Mouse (Mus musculus) forebrain, embryonic 11.5 days (tissue): Measurements from ENCODE around the gene Cyp4a32. TPM values are rescaled to one million over a fixed set of nuclear protein-coding genes. Genes with fewer than 3 reads are reported as not detected.
"Not testable (repeated sequence)": the region's sequence is repeated elsewhere in the genome, so short reads cannot be mapped to it uniquely, and the experiment has no call there.

Source experiments
- ATAC-seq: fragments of 200-750 bp; cut with Nextera tagmentation; replicated peaks from 2 replicates; pipeline ENCODE4 v1.8.0; 2017; ENCODE audit warnings: moderate TSS enrichment; ENCODE audit not compliant: low FRiP score
- DNase-seq: peaks from one replicate; pipeline ENCODE4 v3.0.0-alpha.2; 2017; ENCODE audit warnings: low spot score
- H3K27ac ChIP-seq: fragments of 300-500 bp; sonication (generic); 2 replicates; pipeline ENCODE4 v1.5.1; 2014; ENCODE audit warnings: low read depth, low read length
- H3K27me3 ChIP-seq: fragments of 300-500 bp; sonication (generic); 2 replicates; pipeline ENCODE4 v1.6.1; 2014; ENCODE audit warnings: mild to moderate bottlenecking, low read length, mixed read lengths; ENCODE audit not compliant: control insufficient read depth, insufficient read depth
- H3K36me3 ChIP-seq: fragments of 300-500 bp; sonication (generic); 2 replicates; pipeline ENCODE4 v1.6.1; 2014; ENCODE audit warnings: mild to moderate bottlenecking, low read length, moderate library complexity, mixed read lengths; ENCODE audit not compliant: control insufficient read depth, insufficient read depth
- H3K4me1 ChIP-seq: fragments of 300-500 bp; sonication (generic); replicated peaks from 2 replicates; pipeline ENCODE4 v1.6.1; 2014; ENCODE audit warnings: low read length, mixed read lengths; ENCODE audit not compliant: control insufficient read depth, insufficient read depth
- H3K4me2 ChIP-seq: fragments of 300-500 bp; sonication (generic); 2 replicates; pipeline ENCODE4 v1.6.1; 2014; ENCODE audit warnings: low read depth, mild to moderate bottlenecking, low read length, moderate library complexity, mixed read lengths; ENCODE audit not compliant: severe bottlenecking
- H3K4me3 ChIP-seq: fragments of 300-500 bp; sonication (generic); 2 replicates; pipeline ENCODE4 v1.5.1; 2014; ENCODE audit warnings: low read depth, low read length
- H3K9ac ChIP-seq: fragments of 300-500 bp; sonication (generic); 2 replicates; pipeline ENCODE4 v1.6.1; 2014; ENCODE audit warnings: low read length
- H3K9me3 ChIP-seq: fragments of 300-500 bp; sonication (generic); 2 replicates; pipeline ENCODE4 v1.6.1; 2016; ENCODE audit warnings: low read length, mixed read lengths; ENCODE audit not compliant: control insufficient read depth
- WGBS: fragments of 180-500 bp; shearing (Covaris S2); extraction: QIAGEN DNeasy Blood & Tissue Kit; methylation state at CpG from one replicate; pipeline ENCODE4 v1.1.7; 2014; 5-methylcytosine and 5-hydroxymethylcytosine counted together
- polyA plus RNA-seq: library from polyadenylated mRNA; unstranded; fragments of >200 nt; fragmentation: Nextera tagmentation; extraction: Ambion mirVana; gene quantifications from 2 replicates; pipeline ENCODE4 v1.2.1, GENCODE M21; 2014

Cyp4a32 gene
- not detected in 2 replicates for polyA plus RNA-seq

GRCm38 (mm10) chr4:115600611-115601010 is at the start of gene Cyp4a32:
TSS of gene Cyp4a32 (plus strand) at chr4:115600969.
- not testable (repeated sequence) for H3K36me3 ChIP-seq, H3K9me3 ChIP-seq, H3K4me2 ChIP-seq, H3K9ac ChIP-seq, DNase-seq, H3K27ac ChIP-seq, H3K27me3 ChIP-seq, H3K4me3 ChIP-seq, ATAC-seq, H3K4me1 ChIP-seq
- WGBS: 92% methylated on average over 8 of the region's 8 CpGs

- DNase-seq: no peak
- H3K4me2 ChIP-seq: no peak overlapping the region
These were observed 48.0 kb upstream of the Cyp4a32 start for GRCm38 (mm10) chr4:115552726-115553125.

GRCm38 (mm10) chr4:115555513-115555912 is 45.3 kb upstream of the Cyp4a32 start:
- no peak for DNase-seq
- no peaks in the 10 kb centered on the region for H3K4me1 ChIP-seq
- no peak overlapping the region for H3K27ac ChIP-seq
- ATAC-seq: no peak
- H3K4me2 ChIP-seq: no peak overlapping the region
- 72% methylated on average over 2 of the region's 2 CpGs for WGBS
- no peak overlapping the region for H3K9ac ChIP-seq
- no peaks in the 10 kb centered on the region for H3K36me3 ChIP-seq
- H3K27me3 ChIP-seq: no peaks in the 10 kb centered on the region
- H3K4me3 ChIP-seq: no peak overlapping the region
- no peaks in the 10 kb centered on the region for H3K9me3 ChIP-seq

More at GRCm38 (mm10) chr4:115552726-115553125, 48.0 kb upstream of the Cyp4a32 start:
- 90% methylated on average over 3 of the region's 3 CpGs for WGBS
- no peak for ATAC-seq
- Histone ChIP-seq H3K4me1 (no peaks in the 10 kb centered on the region), H3K27me3 (no peaks in the 10 kb centered on the region), H3K27ac (no peak overlapping the region), H3K4me3 (no peak overlapping the region), H3K9me3 (no peaks in the 10 kb centered on the region), H3K9ac (no peak overlapping the region), H3K36me3 (no peaks in the 10 kb centered on the region)

GRCm38 (mm10) chr4:115557861-115558561 is 42.8 kb upstream of the Cyp4a32 start:
- no peaks in the 10 kb centered on the region for H3K9me3 ChIP-seq
- H3K36me3 ChIP-seq: no peaks in the 10 kb centered on the region
- no peaks in the 10 kb centered on the region for H3K4me1 ChIP-seq
- ATAC-seq (no peak), DNase-seq (no peak)
- H3K9ac ChIP-seq: no peak overlapping the region
- no peak overlapping the region for H3K4me2 ChIP-seq
- WGBS: 52% methylated on average over 4 of the region's 4 CpGs
- no peak overlapping the region for H3K27ac ChIP-seq
- no peaks in the 10 kb centered on the region for H3K27me3 ChIP-seq
- no peak overlapping the region for H3K4me3 ChIP-seq

- not testable (repeated sequence) for ATAC-seq, H3K4me1 ChIP-seq, H3K27me3 ChIP-seq, DNase-seq, H3K4me3 ChIP-seq, H3K9me3 ChIP-seq, H3K9ac ChIP-seq, H3K27ac ChIP-seq, H3K36me3 ChIP-seq, H3K4me2 ChIP-seq
- WGBS: 58% methylated on average over 5 of the region's 5 CpGs
These were observed 39.5 kb upstream of the Cyp4a32 start for GRCm38 (mm10) chr4:115561236-115561635.

GRCm38 (mm10) chr4:115563401-115563800 is 37.4 kb upstream of the Cyp4a32 start, which contains the start of gene Cyp4a31:
TSS of gene Cyp4a31 (plus strand) at chr4:115563649.
- Histone ChIP-seq H3K9ac (no peak within 1 kb of the TSS), H3K4me3 (no peak within 1 kb of the TSS), H3K4me1 (no peaks in the 10 kb centered on the region), H3K36me3 (no peaks in the 10 kb centered on the region), H3K4me2 (no peak within 1 kb of the TSS), H3K9me3 (no peaks in the 10 kb centered on the region), H3K27ac (no peak within 1 kb of the TSS), H3K27me3 (no peaks in the 10 kb centered on the region)
- DNase-seq: no peak
- ATAC-seq: no peak
- 85% methylated on average over 3 of the region's 3 CpGs for WGBS

- 85% methylated on average over 6 of the region's 6 CpGs for WGBS
- H3K9me3 ChIP-seq, H3K36me3 ChIP-seq: not testable (repeated sequence)
These were observed 36.1 kb upstream of the Cyp4a32 start for GRCm38 (mm10) chr4:115564469-115565225.

GRCm38 (mm10) chr4:115575255-115575654 is 25.5 kb upstream of the Cyp4a32 start:
- ATAC-seq: no peak
- 78% methylated on average over 3 of the region's 3 CpGs for WGBS

More at GRCm38 (mm10) chr4:115564469-115565225, 36.1 kb upstream of the Cyp4a32 start:
- not testable (repeated sequence) for ATAC-seq, H3K9ac ChIP-seq, H3K27ac ChIP-seq, DNase-seq, H3K4me3 ChIP-seq, H3K4me1 ChIP-seq, H3K27me3 ChIP-seq, H3K4me2 ChIP-seq

More at GRCm38 (mm10) chr4:115575255-115575654, 25.5 kb upstream of the Cyp4a32 start:
- Histone ChIP-seq H3K9ac (no peak overlapping the region), H3K4me1 (no peaks in the 10 kb centered on the region), H3K27me3 (no peaks in the 10 kb centered on the region), H3K9me3 (no peaks in the 10 kb centered on the region), H3K4me2 (no peak overlapping the region), H3K27ac (no peak overlapping the region), H3K36me3 (no peaks in the 10 kb centered on the region), H3K4me3 (no peak overlapping the region)
- DNase-seq: no peak
